Mouse (Mus musculus) embryonic facial prominence, embryonic 15.5 days (tissue): Measurements from ENCODE around the gene Tmeff1. TPM values are rescaled to one million over a fixed set of nuclear protein-coding genes. Genes with fewer than 3 reads are reported as not detected.
"Not testable (repeated sequence)": the region's sequence is repeated elsewhere in the genome, so short reads cannot be mapped to it uniquely, and the experiment has no call there.

Source experiments
- ATAC-seq: fragments of 200-750 bp; cut with Nextera tagmentation; 2 replicates; pipeline ENCODE4 v1.8.0; 2017; ENCODE audit warnings: low read depth, moderate TSS enrichment; ENCODE audit not compliant: insufficient number of reproducible peaks, low FRiP score, low TSS enrichment
- H3K27ac ChIP-seq: fragments of 300-500 bp; sonication (generic); replicated peaks from 2 replicates; pipeline ENCODE4 v1.5.1; 2015; ENCODE audit warnings: mild to moderate bottlenecking, inconsistent platforms
- H3K27me3 ChIP-seq: fragments of 300-500 bp; sonication (generic); 2 replicates; pipeline ENCODE4 v1.6.1; 2015; ENCODE audit warnings: inconsistent platforms
- H3K36me3 ChIP-seq: fragments of 300-500 bp; sonication (generic); 2 replicates; pipeline ENCODE4 v1.6.1; 2015; ENCODE audit warnings: mild to moderate bottlenecking, inconsistent platforms
- H3K4me1 ChIP-seq: fragments of 300-500 bp; sonication (generic); 2 replicates; pipeline ENCODE4 v1.6.1; 2015; ENCODE audit warnings: inconsistent platforms
- H3K4me2 ChIP-seq: fragments of 300-500 bp; sonication (generic); replicated peaks from 2 replicates; pipeline ENCODE4 v1.6.1; 2015; ENCODE audit warnings: mild to moderate bottlenecking, inconsistent platforms
- H3K4me3 ChIP-seq: fragments of 300-500 bp; sonication (generic); replicated peaks from 2 replicates; pipeline ENCODE4 v1.5.1; 2015; ENCODE audit warnings: mild to moderate bottlenecking, inconsistent platforms
- H3K9ac ChIP-seq: fragments of 300-500 bp; sonication (generic); 2 replicates; pipeline ENCODE4 v1.6.1; 2015; ENCODE audit warnings: inconsistent platforms
- H3K9me3 ChIP-seq: fragments of 300-500 bp; sonication (generic); replicated peaks from 2 replicates; pipeline ENCODE4 v1.6.1; 2016; ENCODE audit warnings: inconsistent platforms
- WGBS: fragments of 180-500 bp; shearing (Covaris S2); methylation state at CpG from one replicate; pipeline ENCODE4 v1.1.7; 2015; 5-methylcytosine and 5-hydroxymethylcytosine counted together
- polyA plus RNA-seq: library from polyadenylated mRNA; unstranded; fragments of >200 nt; fragmentation: Nextera tagmentation; extraction: Ambion mirVana; gene quantifications from 2 replicates; pipeline ENCODE4 v1.2.1, GENCODE M21; 2015

Tmeff1 gene
- polyA plus RNA-seq, 1 experiment from 2014 or later: 49.0 TPM

GRCm38 (mm10) chr4:48678793-48679192 lies 93.8 kb downstream of the Tmeff1 start:
- no peak for ATAC-seq
- no peak overlapping the region for H3K27ac ChIP-seq
- H3K9ac ChIP-seq: no peak overlapping the region
- H3K9me3 ChIP-seq: no peaks in the 10 kb centered on the region
- H3K4me3 ChIP-seq: no peak overlapping the region
- H3K27me3 ChIP-seq: no peaks in the 10 kb centered on the region
- WGBS: 89% methylated on average over 9 of the region's 9 CpGs
- no peaks in the 10 kb centered on the region for H3K36me3 ChIP-seq
- no peak overlapping the region for H3K4me2 ChIP-seq
- 0 out of 2 replicates have a peak, but pooled peaks cover 4% of the 10 kb centered on the region for H3K4me1 ChIP-seq

GRCm38 (mm10) chr4:48679728-48680127 lies 94.8 kb downstream of the Tmeff1 start:
- H3K4me1 ChIP-seq, H3K9ac ChIP-seq, H3K9me3 ChIP-seq, ATAC-seq, H3K4me3 ChIP-seq, H3K36me3 ChIP-seq, H3K27ac ChIP-seq, H3K4me2 ChIP-seq, H3K27me3 ChIP-seq: not testable (repeated sequence)
- 72% methylated on average over 5 of the region's 6 CpGs for WGBS

- H3K9me3 ChIP-seq: no peaks in the 10 kb centered on the region
- 58% methylated on average over 7 of the region's 7 CpGs for WGBS
- H3K27ac ChIP-seq: no peak overlapping the region
- 0 out of 2 replicates have a peak, but pooled peaks cover 4% of the 10 kb centered on the region for H3K4me1 ChIP-seq
- H3K36me3 ChIP-seq: no peaks in the 10 kb centered on the region
- no peak for ATAC-seq
- 0 out of 2 replicates have a peak overlapping the region, but pooled peaks have one; percentile 36 for H3K4me2 ChIP-seq
- H3K9ac ChIP-seq: no peak overlapping the region
- no peak overlapping the region for H3K4me3 ChIP-seq
- no peaks in the 10 kb centered on the region for H3K27me3 ChIP-seq
Observed at GRCm38 (mm10) chr4:48680214-48680613, 95.2 kb downstream of the Tmeff1 start.

GRCm38 (mm10) chr4:48680648-48681343 lies 95.8 kb downstream of the Tmeff1 start:
- Histone ChIP-seq H3K9ac (no peak overlapping the region), H3K36me3 (no peaks in the 10 kb centered on the region), H3K4me2 (peak overlapping the region; percentile 36; the same call in 1 of the 2 replicates), H3K27ac (no peak overlapping the region), H3K9me3 (no peaks in the 10 kb centered on the region), H3K4me3 (peak overlapping the region; percentile 4; the same call in 1 of the 2 replicates), H3K4me1 (0 out of 2 replicates have a peak, but pooled peaks cover 4% of the 10 kb centered on the region), H3K27me3 (no peaks in the 10 kb centered on the region)
- WGBS: 34% methylated on average over 10 of the region's 11 CpGs
- ATAC-seq: no peak

DNA sequence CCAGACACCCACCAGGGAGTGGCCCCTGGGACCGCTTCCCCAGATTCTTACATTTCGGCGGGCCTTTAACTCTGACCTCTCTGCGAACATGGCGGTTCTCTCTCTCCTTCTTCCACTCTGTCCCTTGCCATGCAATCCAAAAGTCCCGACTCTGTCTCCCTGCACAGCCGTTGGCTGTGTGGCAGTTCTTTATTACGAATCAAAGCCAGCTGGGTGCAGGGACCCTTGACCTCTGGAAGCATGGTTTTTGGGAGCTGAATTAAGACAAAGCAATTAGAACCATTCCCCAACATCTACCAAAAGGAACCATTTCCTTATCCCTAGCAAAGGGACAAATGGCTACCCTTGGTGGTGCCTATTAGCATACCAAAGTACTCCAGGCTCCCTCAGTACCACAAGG lies 98.2 kb downstream of the Tmeff1 start:
- WGBS: 65% methylated on average over 8 of the region's 8 CpGs
- no peak overlapping the region for H3K4me3 ChIP-seq
- ATAC-seq: no peak
- no peak overlapping the region for H3K4me2 ChIP-seq
- H3K27ac ChIP-seq: no peak overlapping the region
- no peaks in the 10 kb centered on the region for H3K36me3 ChIP-seq
- H3K27me3 ChIP-seq: no peaks in the 10 kb centered on the region
- H3K4me1 ChIP-seq: 0 out of 2 replicates have a peak, but pooled peaks cover 4% of the 10 kb centered on the region
- H3K9ac ChIP-seq: no peak overlapping the region
- H3K9me3 ChIP-seq: no peaks in the 10 kb centered on the region

GRCm38 (mm10) chr4:48683633-48684209 lies 98.7 kb downstream of the Tmeff1 start:
- H3K27ac ChIP-seq, ATAC-seq, H3K4me2 ChIP-seq, H3K9me3 ChIP-seq, H3K27me3 ChIP-seq, H3K4me1 ChIP-seq, H3K9ac ChIP-seq, H3K4me3 ChIP-seq, H3K36me3 ChIP-seq: not testable (repeated sequence)
- 94% methylated on average over 17 of the region's 21 CpGs for WGBS

- no peak for ATAC-seq
- H3K27ac ChIP-seq: no peak overlapping the region
Observed at GRCm38 (mm10) chr4:48684593-48685187, 99.7 kb downstream of the Tmeff1 start.

GRCm38 (mm10) chr4:48688148-48688547 lies 103.2 kb downstream of the Tmeff1 start:
- H3K9ac ChIP-seq: no peak overlapping the region
- no peaks in the 10 kb centered on the region for H3K36me3 ChIP-seq
- no peak for ATAC-seq
- H3K27me3 ChIP-seq: no peaks in the 10 kb centered on the region
- H3K9me3 ChIP-seq: no peaks in the 10 kb centered on the region
- 71% methylated on average over 6 of the region's 6 CpGs for WGBS
- no peaks in the 10 kb centered on the region for H3K4me1 ChIP-seq
- H3K4me2 ChIP-seq: no peak overlapping the region
- H3K4me3 ChIP-seq: no peak overlapping the region
- H3K27ac ChIP-seq: no peak overlapping the region

More at GRCm38 (mm10) chr4:48684593-48685187, 99.7 kb downstream of the Tmeff1 start:
- H3K27me3 ChIP-seq: no peaks in the 10 kb centered on the region
- H3K9ac ChIP-seq: no peak overlapping the region
- H3K4me3 ChIP-seq: no peak overlapping the region
- WGBS: 58% methylated on average over 7 of the region's 7 CpGs
- no peak overlapping the region for H3K4me2 ChIP-seq
- H3K36me3 ChIP-seq: no peaks in the 10 kb centered on the region
- H3K9me3 ChIP-seq: no peaks in the 10 kb centered on the region
- H3K4me1 ChIP-seq: 0 out of 2 replicates have a peak, but pooled peaks cover 4% of the 10 kb centered on the region

GRCm38 (mm10) chr4:48690640-48691039 lies 105.7 kb downstream of the Tmeff1 start:
- no peak overlapping the region for H3K4me3 ChIP-seq
- ATAC-seq: no peak
- no peak overlapping the region for H3K9ac ChIP-seq
- no peak overlapping the region for H3K27ac ChIP-seq
- H3K36me3 ChIP-seq: no peaks in the 10 kb centered on the region
- H3K9me3 ChIP-seq: no peaks in the 10 kb centered on the region
- no peak overlapping the region for H3K4me2 ChIP-seq
- WGBS: 81% methylated on average over 9 of the region's 9 CpGs
- H3K27me3 ChIP-seq: no peaks in the 10 kb centered on the region
- no peaks in the 10 kb centered on the region for H3K4me1 ChIP-seq

DNA sequence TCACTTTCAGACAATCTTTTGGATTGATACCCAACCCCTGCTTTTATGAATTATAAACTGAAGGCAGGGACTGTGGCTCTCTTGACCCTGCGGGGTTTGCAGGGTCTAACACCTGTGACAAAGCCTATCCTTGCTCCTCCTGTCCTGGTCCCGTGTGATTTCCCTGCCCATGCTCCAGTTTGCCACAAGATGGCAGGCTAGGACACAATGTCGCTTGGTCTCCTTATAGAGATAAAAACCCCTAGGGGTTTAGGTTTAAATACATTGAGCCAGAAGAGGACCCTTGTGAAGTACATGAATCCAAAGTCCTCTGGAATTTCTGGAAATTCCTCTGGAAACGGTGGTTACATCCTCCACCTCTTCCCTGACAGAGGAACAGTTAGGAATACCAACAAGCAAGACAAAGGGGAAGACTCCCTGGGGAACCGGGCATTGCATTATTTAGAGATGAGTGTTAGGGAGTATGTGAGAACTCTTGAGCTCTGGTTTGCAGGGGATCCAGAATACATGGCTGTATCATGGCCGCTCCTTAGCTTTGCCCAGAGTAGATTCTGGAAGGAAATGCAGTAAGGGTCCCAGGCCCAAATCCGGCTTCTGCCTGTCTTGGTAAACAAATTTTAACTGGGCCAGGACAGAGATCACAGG lies 106.9 kb downstream of the Tmeff1 start:
- Histone ChIP-seq H3K27ac (no peak overlapping the region), H3K4me1 (no peaks in the 10 kb centered on the region), H3K36me3 (no peaks in the 10 kb centered on the region), H3K9me3 (no peaks in the 10 kb centered on the region), H3K27me3 (no peaks in the 10 kb centered on the region), H3K9ac (no peak overlapping the region), H3K4me2 (no peak overlapping the region), H3K4me3 (no peak overlapping the region)
- ATAC-seq: 0 out of 2 replicates have a peak, but pooled peaks have one; percentile 47
- WGBS: 39% methylated on average over 7 of the region's 7 CpGs

- Histone ChIP-seq H3K4me1 (no peaks in the 10 kb centered on the region), H3K4me2 (no peak overlapping the region), H3K27ac (no peak overlapping the region), H3K9me3 (no peaks in the 10 kb centered on the region), H3K4me3 (no peak overlapping the region), H3K36me3 (no peaks in the 10 kb centered on the region), H3K27me3 (no peaks in the 10 kb centered on the region), H3K9ac (no peak overlapping the region)
- WGBS: 52% methylated on average over 9 of the region's 9 CpGs
- no peak for ATAC-seq
Observed at GRCm38 (mm10) chr4:48692736-48693292, 107.8 kb downstream of the Tmeff1 start.
